Mouse (Mus musculus): ENCODE data around the gene Chrna9. TPM values are rescaled to one million over a fixed set of nuclear protein-coding genes. Genes with fewer than 3 reads are reported as not detected.
"Not testable (repeated sequence)": the region's sequence is repeated elsewhere in the genome, so short reads cannot be mapped to it uniquely, and the experiment has no call there.

Gene Chrna9
- total RNA-seq, 2 experiments from 2014 or later = not detected

GRCm38 (mm10) chr5:65955343-65956143 lies 20.8 kb downstream of the Chrna9 start:
- peak; percentile 85 for ATAC-seq (ENCODE audit: poor library complexity, severe bottlenecking)

GRCm38 (mm10) chr5:65956144-65957008 lies 21.7 kb downstream of the Chrna9 start:
- ATAC-seq (ENCODE audit: poor library complexity, severe bottlenecking) = peak; percentile 67

GRCm38 (mm10) chr5:65958597-65958996 lies 23.9 kb downstream of the Chrna9 start:
- ATAC-seq (ENCODE audit: poor library complexity, severe bottlenecking) = no peak

- ATAC-seq (ENCODE audit: poor library complexity, severe bottlenecking) = peak; percentile 58
Measured at GRCm38 (mm10) chr5:65959893-65960596, 25.3 kb downstream of the Chrna9 start.

GRCm38 (mm10) chr5:65960597-65960950 lies 25.9 kb downstream of the Chrna9 start:
- no peak for ATAC-seq (ENCODE audit: poor library complexity, severe bottlenecking)

GRCm38 (mm10) chr5:65963291-65963690 lies 28.6 kb downstream of the Chrna9 start:
- ATAC-seq (ENCODE audit: poor library complexity, severe bottlenecking) = no peak

GRCm38 (mm10) chr5:65965771-65966279 lies 31.1 kb downstream of the Chrna9 start:
- no peak for ATAC-seq (ENCODE audit: poor library complexity, severe bottlenecking)

GRCm38 (mm10) chr5:65967091-65967490 lies 32.4 kb downstream of the Chrna9 start:
- no peak for ATAC-seq (ENCODE audit: poor library complexity, severe bottlenecking)

- ATAC-seq (ENCODE audit: poor library complexity, severe bottlenecking) = no peak
Measured at GRCm38 (mm10) chr5:65968004-65968403, 33.3 kb downstream of the Chrna9 start.

GRCm38 (mm10) chr5:65973189-65973588 lies 38.5 kb downstream of the Chrna9 start:
- ATAC-seq (ENCODE audit: poor library complexity, severe bottlenecking) = no peak

GRCm38 (mm10) chr5:65975731-65976130 lies 41.0 kb downstream of the Chrna9 start:
- no peak for ATAC-seq (ENCODE audit: poor library complexity, severe bottlenecking)

GRCm38 (mm10) chr5:65986426-65986825 lies 51.7 kb downstream of the Chrna9 start:
- ATAC-seq (ENCODE audit: poor library complexity, severe bottlenecking) = no peak

GRCm38 (mm10) chr5:65987004-65987403 lies 52.3 kb downstream of the Chrna9 start:
- not testable (repeated sequence) for ATAC-seq (ENCODE audit: poor library complexity, severe bottlenecking)

- ATAC-seq (ENCODE audit: poor library complexity, severe bottlenecking) = peak; percentile 90
Measured at GRCm38 (mm10) chr5:65991191-65991590, 56.5 kb downstream of the Chrna9 start.

- no peak for ATAC-seq (ENCODE audit: poor library complexity, severe bottlenecking)
Measured at GRCm38 (mm10) chr5:65994643-65995042, 59.9 kb downstream of the Chrna9 start.

- no peak for ATAC-seq (ENCODE audit: poor library complexity, severe bottlenecking)
Measured at GRCm38 (mm10) chr5:65997813-65998212, 63.1 kb downstream of the Chrna9 start.

GRCm38 (mm10) chr5:65999106-65999505 lies 64.4 kb downstream of the Chrna9 start:
- no peak for ATAC-seq (ENCODE audit: poor library complexity, severe bottlenecking)

- no peak for ATAC-seq (ENCODE audit: poor library complexity, severe bottlenecking)
Measured at GRCm38 (mm10) chr5:66000074-66000473, 65.4 kb downstream of the Chrna9 start.

GRCm38 (mm10) chr5:66000567-66001125 lies 65.9 kb downstream of the Chrna9 start:
- peak; percentile 33; the same call in 1 of the 2 replicates for ATAC-seq (ENCODE audit: poor library complexity, severe bottlenecking)

- no peak for ATAC-seq (ENCODE audit: poor library complexity, severe bottlenecking)
Measured at GRCm38 (mm10) chr5:66001232-66001631, 66.5 kb downstream of the Chrna9 start.
